Mouse (Mus musculus) heart, embryonic 13.5 days (tissue): Measurements from ENCODE around the gene Rcor2. TPM values are rescaled to one million over a fixed set of nuclear protein-coding genes. Genes with fewer than 3 reads are reported as not detected.
A peak's percentile ranks its signal among the peaks of the same experiment; 100 is the strongest.

Source experiments
- ATAC-seq: fragments of 200-750 bp; cut with Nextera tagmentation; 2 replicates; pipeline ENCODE4 v1.8.0; 2017; ENCODE audit warnings: moderate TSS enrichment; ENCODE audit not compliant: insufficient number of reproducible peaks, low FRiP score, low TSS enrichment; ENCODE audit errors: extremely low read depth
- H3K27ac ChIP-seq: fragments of 300-500 bp; sonication (generic); replicated peaks from 2 replicates; pipeline ENCODE4 v1.5.1; 2015; ENCODE audit warnings: moderate library complexity, mild to moderate bottlenecking, inconsistent platforms
- H3K27me3 ChIP-seq: fragments of 300-500 bp; sonication (generic); replicated peaks from 2 replicates; pipeline ENCODE4 v1.6.1; 2015; ENCODE audit warnings: mild to moderate bottlenecking, inconsistent platforms
- H3K36me3 ChIP-seq: fragments of 300-500 bp; sonication (generic); 2 replicates; pipeline ENCODE4 v1.6.1; 2015; ENCODE audit warnings: mild to moderate bottlenecking, inconsistent platforms
- H3K4me1 ChIP-seq: fragments of 300-500 bp; sonication (generic); 2 replicates; pipeline ENCODE4 v1.6.1; 2015; ENCODE audit warnings: inconsistent platforms
- H3K4me2 ChIP-seq: fragments of 300-500 bp; sonication (generic); 2 replicates; pipeline ENCODE4 v1.6.1; 2015; ENCODE audit warnings: inconsistent platforms, mild to moderate bottlenecking, moderate library complexity
- H3K4me3 ChIP-seq: fragments of 300-500 bp; sonication (generic); 2 replicates; pipeline ENCODE4 v1.5.1; 2015; ENCODE audit warnings: moderate library complexity, mild to moderate bottlenecking, inconsistent platforms
- H3K9ac ChIP-seq: fragments of 300-500 bp; sonication (generic); 2 replicates; pipeline ENCODE4 v1.6.1; 2015; ENCODE audit warnings: inconsistent platforms, mild to moderate bottlenecking, moderate library complexity
- H3K9me3 ChIP-seq: fragments of 300-500 bp; sonication (generic); 2 replicates; pipeline ENCODE4 v1.6.1; 2016; ENCODE audit warnings: inconsistent platforms
- WGBS: fragments of 180-500 bp; shearing (Covaris S2); methylation state at CpG from one replicate; pipeline ENCODE4 v1.1.7; 2015; ENCODE audit warnings: mixed read lengths; 5-methylcytosine and 5-hydroxymethylcytosine counted together
- polyA plus RNA-seq: library from polyadenylated mRNA; unstranded; fragments of >200 nt; fragmentation: Nextera tagmentation; extraction: Ambion mirVana; gene quantifications from 2 replicates; pipeline ENCODE4 v1.2.1, GENCODE M21; 2015

Rcor2 gene
- polyA plus RNA-seq, 1 experiment from 2014 or later = 12.7 TPM

- H3K4me2 ChIP-seq = no peak overlapping the region
- H3K4me1 ChIP-seq = peaks cover 43% of the 10 kb centered on the region
- no peak for ATAC-seq
- peaks cover 99% of the 10 kb centered on the region for H3K36me3 ChIP-seq
- H3K4me3 ChIP-seq = no peak overlapping the region
- no peak overlapping the region for H3K27ac ChIP-seq
- 76% methylated on average over 7 of the region's 7 CpGs for WGBS
- no peaks in the 10 kb centered on the region for H3K27me3 ChIP-seq
- H3K9me3 ChIP-seq = 0 out of 2 replicates have a peak, but pooled peaks cover 4% of the 10 kb centered on the region
- peak overlapping the region; percentile 59; the same call in 1 of the 2 replicates for H3K9ac ChIP-seq
Observed at GRCm38 (mm10) chr19:7276796-7277195, 9.7 kb downstream of the Rcor2 start.

GRCm38 (mm10) chr19:7278200-7278906 lies 11.2 kb downstream of the Rcor2 start:
- H3K9ac ChIP-seq = peak overlapping the region; percentile 44; the same call in 1 of the 2 replicates
- peaks cover 43% of the 10 kb centered on the region for H3K4me1 ChIP-seq
- no peak overlapping the region for H3K4me2 ChIP-seq
- ATAC-seq = no peak
- H3K9me3 ChIP-seq = 0 out of 2 replicates have a peak, but pooled peaks cover 3% of the 10 kb centered on the region
- peaks cover 99% of the 10 kb centered on the region for H3K36me3 ChIP-seq
- WGBS = 82% methylated on average over 6 of the region's 6 CpGs
- H3K27me3 ChIP-seq = no peaks in the 10 kb centered on the region
- H3K4me3 ChIP-seq = no peak overlapping the region
- H3K27ac ChIP-seq = no peak overlapping the region

- WGBS = 40% methylated on average over 6 of the region's 6 CpGs
Observed at GRCm38 (mm10) chr19:7279114-7279513, 12.0 kb downstream of the Rcor2 start.

DNA sequence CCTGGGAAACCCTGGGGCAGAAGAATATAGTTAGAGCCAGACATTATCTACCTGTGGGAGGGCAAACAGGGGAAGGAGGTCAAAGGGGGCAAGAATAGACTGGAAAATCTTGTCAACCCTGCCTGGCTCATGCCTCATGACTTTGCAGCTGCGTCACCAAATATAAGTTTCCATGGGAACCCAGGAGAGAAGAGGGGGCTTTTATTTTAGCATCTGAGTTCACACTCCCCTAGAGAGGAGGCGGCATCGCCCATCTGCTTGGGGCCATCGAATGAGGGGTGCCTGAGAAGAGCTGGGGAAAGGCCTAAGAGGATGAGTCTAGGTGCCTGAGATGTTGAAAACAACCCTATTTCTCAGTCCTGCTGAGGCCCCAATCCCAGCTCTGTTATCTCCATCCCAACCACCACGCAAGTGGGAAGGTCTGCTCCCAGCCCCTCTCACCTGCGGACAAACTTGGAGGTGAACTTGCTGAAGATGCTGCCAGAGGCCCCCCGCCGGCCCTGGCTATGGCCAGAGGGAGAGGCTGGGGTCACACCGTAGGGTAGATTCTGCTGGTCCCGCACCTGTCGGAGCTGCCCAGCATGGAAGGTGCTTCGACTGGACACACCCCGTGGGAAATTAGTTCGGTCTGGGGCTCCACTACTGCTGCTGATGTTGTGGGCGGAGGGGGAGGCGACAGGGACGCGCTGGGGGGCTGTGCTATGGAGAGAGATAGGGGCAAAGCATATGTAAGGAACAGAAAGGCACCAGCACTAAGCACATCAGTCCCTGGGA lies 13.6 kb downstream of the Rcor2 start:
- no peak for ATAC-seq
- Histone ChIP-seq H3K9me3 (no peaks in the 10 kb centered on the region), H3K4me1 (peaks cover 27% of the 10 kb centered on the region), H3K27ac (no peak overlapping the region), H3K4me3 (no peak overlapping the region), H3K27me3 (no peaks in the 10 kb centered on the region), H3K4me2 (no peak overlapping the region), H3K9ac (peak overlapping the region; percentile 37; the same call in 1 of the 2 replicates), H3K36me3 (peaks cover 99% of the 10 kb centered on the region)
- WGBS = 87% methylated on average over 18 of the region's 18 CpGs

More at GRCm38 (mm10) chr19:7279114-7279513, 12.0 kb downstream of the Rcor2 start:
- H3K4me2 ChIP-seq = no peak overlapping the region
- no peaks in the 10 kb centered on the region for H3K27me3 ChIP-seq
- H3K9me3 ChIP-seq = no peaks in the 10 kb centered on the region
- H3K36me3 ChIP-seq = peaks cover 99% of the 10 kb centered on the region
- no peak overlapping the region for H3K27ac ChIP-seq
- peak overlapping the region; percentile 44; the same call in 1 of the 2 replicates for H3K9ac ChIP-seq
- no peak overlapping the region for H3K4me3 ChIP-seq
- H3K4me1 ChIP-seq = peaks cover 43% of the 10 kb centered on the region
- no peak for ATAC-seq

DNA sequence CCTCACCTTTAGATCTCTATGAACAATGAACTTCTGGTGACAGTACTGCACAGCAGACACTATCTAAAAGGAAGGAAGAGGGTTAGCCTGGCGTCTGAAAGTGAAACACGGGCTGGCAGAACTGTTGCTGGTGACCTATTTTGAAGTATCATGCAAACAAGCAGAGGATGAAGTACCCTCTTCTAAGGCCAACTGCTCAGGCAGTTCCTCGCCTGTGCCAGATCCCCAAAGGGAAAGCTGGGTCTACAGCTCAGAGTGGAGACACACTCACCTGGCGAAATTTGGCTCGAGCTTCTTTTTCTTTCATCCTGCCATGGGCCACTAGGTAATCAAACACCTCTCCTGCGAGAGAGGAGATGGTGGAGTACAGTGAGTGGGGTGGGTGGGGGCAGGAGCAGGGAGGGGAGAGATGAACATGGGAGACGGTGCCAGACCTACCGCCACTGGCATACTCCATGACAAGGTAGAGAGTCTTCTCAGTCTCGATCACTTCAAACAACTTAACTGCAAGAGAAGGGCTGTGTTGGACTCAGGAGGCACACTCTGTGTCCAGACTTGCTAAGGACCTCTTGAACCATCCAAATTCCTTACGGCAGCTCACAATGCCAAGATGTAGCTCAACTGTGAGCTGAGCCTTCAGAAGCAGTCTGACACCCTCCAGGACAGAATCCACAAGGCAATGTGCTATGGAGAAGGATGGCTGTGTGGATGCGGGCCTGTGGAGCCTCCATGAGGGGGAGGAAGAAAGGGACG lies 19.6 kb downstream of the Rcor2 start:
- H3K27me3 ChIP-seq = no peaks in the 10 kb centered on the region
- peaks cover 81% of the 10 kb centered on the region for H3K36me3 ChIP-seq
- 81% methylated on average over 12 of the region's 12 CpGs for WGBS
- peaks cover 17% of the 10 kb centered on the region for H3K4me1 ChIP-seq
- no peak overlapping the region for H3K4me3 ChIP-seq
- no peak overlapping the region for H3K27ac ChIP-seq
- no peaks in the 10 kb centered on the region for H3K9me3 ChIP-seq
- no peak overlapping the region for H3K4me2 ChIP-seq
- no peak overlapping the region for H3K9ac ChIP-seq
- ATAC-seq = no peak

DNA sequence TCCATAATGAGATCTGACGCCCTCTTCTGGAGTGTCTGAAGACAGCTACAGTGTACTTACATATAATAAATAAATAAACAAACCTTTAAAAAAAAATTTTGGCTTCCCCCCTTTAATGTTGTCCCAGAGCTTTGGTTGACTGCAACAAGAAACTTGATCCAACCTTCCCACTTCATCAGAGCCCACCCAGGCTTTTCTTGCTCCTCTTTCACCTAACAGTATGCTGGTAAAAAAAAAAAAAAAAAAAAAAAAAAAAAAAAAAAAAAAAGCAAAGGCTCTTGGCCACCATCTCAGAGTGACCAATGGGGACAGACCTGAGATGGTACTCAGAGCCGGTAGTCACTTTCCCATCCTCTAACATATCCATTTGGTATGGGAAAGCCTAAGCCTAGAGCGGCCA lies 21.2 kb downstream of the Rcor2 start:
- no peak overlapping the region for H3K27ac ChIP-seq
- H3K27me3 ChIP-seq = no peaks in the 10 kb centered on the region
- H3K36me3 ChIP-seq = peaks cover 66% of the 10 kb centered on the region
- ATAC-seq = no peak
- H3K4me3 ChIP-seq = no peak overlapping the region
- H3K9ac ChIP-seq = no peak overlapping the region
- no peaks in the 10 kb centered on the region for H3K9me3 ChIP-seq
- WGBS = 88% methylated on average over 3 of the region's 3 CpGs
- H3K4me2 ChIP-seq = no peak overlapping the region
- H3K4me1 ChIP-seq = peaks cover 33% of the 10 kb centered on the region

DNA sequence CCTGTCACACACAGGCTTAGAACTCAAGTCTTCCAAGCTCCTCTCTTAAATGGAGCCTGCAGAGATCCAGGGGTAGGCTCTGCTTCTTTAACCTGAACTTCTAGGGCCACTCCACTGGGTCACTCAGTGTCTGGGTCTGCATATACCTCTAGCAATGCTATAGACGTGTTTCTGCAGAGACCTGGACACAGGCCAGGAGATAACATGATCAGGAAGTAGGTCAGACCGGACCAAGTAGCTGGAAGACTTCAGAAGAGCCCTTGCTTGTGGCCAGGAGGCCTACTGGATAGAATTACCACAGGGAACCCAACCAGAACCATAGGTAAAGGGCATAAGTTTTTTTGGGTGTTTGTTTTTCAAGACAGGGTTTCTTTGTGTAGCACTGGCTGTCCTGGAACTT lies 22.6 kb downstream of the Rcor2 start:
- H3K36me3 ChIP-seq = peaks cover 51% of the 10 kb centered on the region

GRCm38 (mm10) chr19:7291958-7292709 lies 25.0 kb downstream of the Rcor2 start:
- Histone ChIP-seq H3K27me3 (no peaks in the 10 kb centered on the region), H3K27ac (peak overlapping the region; percentile 39; the same call in 1 of the 2 replicates), H3K4me2 (no peak overlapping the region), H3K4me3 (no peak overlapping the region), H3K4me1 (peaks cover 63% of the 10 kb centered on the region), H3K36me3 (peaks cover 35% of the 10 kb centered on the region), H3K9ac (peak overlapping the region; percentile 47; the same call in 1 of the 2 replicates), H3K9me3 (no peaks in the 10 kb centered on the region)
- ATAC-seq = no peak
- WGBS = 82% methylated on average over 7 of the region's 7 CpGs

More for the DNA sequence above, 22.6 kb downstream of the Rcor2 start:
- H3K27me3 ChIP-seq = no peaks in the 10 kb centered on the region
- no peaks in the 10 kb centered on the region for H3K9me3 ChIP-seq
- H3K4me1 ChIP-seq = peaks cover 47% of the 10 kb centered on the region
- no peak overlapping the region for H3K4me2 ChIP-seq
- no peak overlapping the region for H3K27ac ChIP-seq
- WGBS = 21% methylated on average over 2 of the region's 2 CpGs
- H3K4me3 ChIP-seq = no peak overlapping the region
- ATAC-seq = no peak
- no peak overlapping the region for H3K9ac ChIP-seq

DNA sequence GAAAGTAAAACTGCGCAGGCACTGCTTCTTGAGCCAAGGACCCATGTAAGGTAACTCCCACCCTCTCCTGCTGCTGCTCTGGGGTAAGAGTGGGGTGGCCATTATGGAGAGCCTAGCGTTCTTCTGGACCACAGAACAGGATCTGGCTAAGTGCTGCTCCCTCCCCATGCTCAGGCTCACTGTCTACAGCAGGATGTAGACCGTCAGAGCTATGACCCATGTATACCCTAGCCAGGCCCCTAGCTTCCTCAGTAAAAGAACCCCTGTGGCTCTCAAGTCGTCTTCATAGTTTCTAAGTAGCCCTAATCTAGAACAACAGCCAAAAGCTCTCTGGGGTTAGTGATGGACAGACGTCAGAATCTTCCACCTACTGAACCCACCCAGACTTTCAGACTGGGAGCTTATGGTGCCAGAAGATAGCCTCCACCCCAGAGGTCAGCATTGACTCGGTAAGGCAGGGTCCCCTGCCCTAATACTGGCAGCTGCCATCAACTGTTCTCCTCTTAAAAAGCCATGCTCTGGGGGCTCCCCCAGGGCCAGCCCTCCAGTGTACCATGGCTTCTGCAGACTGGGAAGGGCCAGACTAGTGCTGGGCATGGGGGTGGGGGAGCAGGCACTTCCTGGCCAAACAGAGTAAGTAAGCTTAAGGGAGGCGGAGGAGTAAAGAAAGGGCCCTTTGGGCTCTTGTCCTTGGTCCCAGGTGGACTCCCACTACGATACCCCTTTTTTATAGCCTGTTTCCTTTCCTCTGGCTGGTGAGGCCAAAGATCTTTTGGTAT lies 27.2 kb downstream of the Rcor2 start:
- Histone ChIP-seq H3K4me3 (0 out of 2 replicates have a peak overlapping the region, but pooled peaks have one; percentile 20), H3K9me3 (no peaks in the 10 kb centered on the region), H3K4me2 (peak overlapping the region; percentile 52), H3K9ac (peak overlapping the region; percentile 68), H3K36me3 (peaks cover 20% of the 10 kb centered on the region; the same call in 1 of the 2 replicates), H3K27ac (peak overlapping the region; percentile 68; the same call in 1 of the 2 replicates), H3K27me3 (no peaks in the 10 kb centered on the region), H3K4me1 (peaks cover 75% of the 10 kb centered on the region)
- no peak for ATAC-seq
- WGBS = 60% methylated on average over 8 of the region's 8 CpGs
